Mouse (Mus musculus) activated CD4-positive, CD25-positive, alpha-beta regulatory T cell, adult 4 months (primary cell): ENCODE measurements around the gene Usp17ld. TPM values are rescaled to one million over a fixed set of nuclear protein-coding genes. Genes with fewer than 3 reads are reported as not detected.
"Not testable (repeated sequence)": the region's sequence is repeated elsewhere in the genome, so short reads cannot be mapped to it uniquely, and the experiment has no call there.

Experiments used
- ATAC-seq: one replicate; pipeline ENCODE4 v1.8.0; 2017
- polyA plus RNA-seq, 2 experiments: library from polyadenylated mRNA; unstranded; fragments of 100-300 nt; shearing (Covaris generic); gene quantifications; one replicate each; pipeline ENCODE4 v1.2.1; 2017

The Usp17ld gene
- polyA plus RNA-seq: not detected

- not testable (repeated sequence) for ATAC-seq
Observed at GRCm38 (mm10) chr7:103252405-103252804, at the start of gene Usp17ld. TSS of gene Usp17ld (minus strand) at chr7:103252505.

DNA sequence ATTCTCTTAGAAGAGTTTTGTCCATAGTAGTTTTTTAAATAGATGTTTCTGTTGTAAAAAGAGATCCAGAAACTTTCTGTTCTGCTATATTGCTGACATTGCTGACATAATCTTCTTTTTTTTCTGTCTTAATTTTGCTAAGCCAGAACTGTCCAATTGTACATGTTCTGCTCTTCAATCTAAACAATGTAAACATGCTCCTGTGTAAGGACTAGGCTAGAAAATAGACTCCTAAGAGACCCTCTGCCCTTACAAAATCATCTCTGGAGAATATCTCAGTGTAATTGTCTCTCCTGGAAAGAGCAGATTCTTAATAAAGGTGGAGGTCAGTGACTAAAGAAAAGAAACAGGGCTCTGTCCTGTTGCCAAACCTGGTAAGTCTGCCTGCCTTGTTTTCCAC, 35.6 kb downstream of the Usp17ld start, which contains the start of gene Olfr594:
Gene Olfr594, plus strand, starts transcription at position 301 of the 400 bp plus-strand sequence.
- no peak for ATAC-seq

DNA sequence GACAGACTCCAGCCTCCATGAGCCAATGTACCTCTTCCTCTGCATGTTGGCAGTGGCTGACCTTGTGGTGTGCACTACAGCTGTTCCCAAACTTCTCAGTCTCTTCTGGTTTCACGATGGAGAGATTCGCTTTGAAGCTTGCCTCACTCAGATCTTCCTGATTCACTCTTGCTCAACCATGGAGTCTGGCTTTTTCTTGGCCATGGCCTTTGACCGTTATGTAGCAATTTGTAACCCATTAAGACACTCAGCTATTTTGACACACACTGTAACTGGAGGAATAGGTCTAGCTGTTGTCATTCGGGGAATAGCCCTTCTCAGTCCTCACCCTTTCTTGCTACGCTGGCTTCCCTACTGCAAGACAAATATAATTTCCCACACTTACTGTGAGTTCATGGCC, 40.3 kb downstream of the Usp17ld start:
- not testable (repeated sequence) for ATAC-seq

GRCm38 (mm10) chr7:103211562-103211961, 40.7 kb downstream of the Usp17ld start, which contains the start of gene Olfr593:
TSS of gene Olfr593 (plus strand) at chr7:103211862.
- no peak for ATAC-seq

Other genes with a start within 250 kb of the Usp17ld start
- not detected for gene Olfr582, start 214.5 kb downstream of the Usp17ld start, polyA plus RNA-seq
- not detected for gene Olfr583, start 201.2 kb downstream of the Usp17ld start, polyA plus RNA-seq
- not detected for gene Olfr584, start 170.6 kb downstream of the Usp17ld start, polyA plus RNA-seq
- not detected for gene Olfr585, start 154.8 kb downstream of the Usp17ld start, polyA plus RNA-seq
- gene Olfr586, start 126.9 kb downstream of the Usp17ld start, polyA plus RNA-seq: not detected
- gene Olfr588-ps1, start 111.6 kb downstream of the Usp17ld start, polyA plus RNA-seq: under 1 TPM in 1 of 2 experiments, not detected in 1; 0.07 TPM
- not detected for gene Olfr589, start 96.1 kb downstream of the Usp17ld start, polyA plus RNA-seq
- gene Olfr591, start 74.2 kb downstream of the Usp17ld start, polyA plus RNA-seq: under 1 TPM in 1 of 2 experiments, not detected in 1; 0.09 TPM
- not detected for gene Olfr592, start 67.7 kb downstream of the Usp17ld start, polyA plus RNA-seq
- not detected for gene Olfr593, start 40.6 kb downstream of the Usp17ld start, polyA plus RNA-seq
- gene Olfr594, start 35.5 kb downstream of the Usp17ld start, polyA plus RNA-seq: not detected
- not detected for gene Olfr596, start 53.1 kb upstream of the Usp17ld start, polyA plus RNA-seq
- under 1 TPM in 1 of 2 experiments, not detected in 1; 0.12 TPM for gene Olfr597, start 63.8 kb upstream of the Usp17ld start, polyA plus RNA-seq
- gene Olfr598, start 71.1 kb upstream of the Usp17ld start, polyA plus RNA-seq: not detected
- not detected for gene Olfr599, start 83.4 kb upstream of the Usp17ld start, polyA plus RNA-seq
- gene Olfr600, start 97.2 kb upstream of the Usp17ld start, polyA plus RNA-seq: not detected
- gene Olfr601, start 110.2 kb upstream of the Usp17ld start, polyA plus RNA-seq: not detected
- not detected for gene Olfr603, start 133.7 kb upstream of the Usp17ld start, polyA plus RNA-seq
- not detected for gene Usp17lc, start 162.6 kb upstream of the Usp17ld start, polyA plus RNA-seq
- gene Olfr605, start 192.9 kb upstream of the Usp17ld start, polyA plus RNA-seq: not detected
- gene Olfr606, start 196.5 kb upstream of the Usp17ld start, polyA plus RNA-seq: not detected
- gene Olfr607, start 211.6 kb upstream of the Usp17ld start, polyA plus RNA-seq: under 1 TPM in 1 of 2 experiments, not detected in 1; 0.08 TPM
- gene Olfr608, start 217.4 kb upstream of the Usp17ld start, polyA plus RNA-seq: not detected
- gene Olfr609, start 245.6 kb upstream of the Usp17ld start, polyA plus RNA-seq: not detected